Mouse (Mus musculus): Measurements from ENCODE around the gene Cacng8. TPM values are rescaled to one million over a fixed set of nuclear protein-coding genes. Genes with fewer than 3 reads are reported as not detected.
A peak's percentile ranks its signal among the peaks of the same experiment; 100 is the strongest.

Gene Cacng8
- polyA plus RNA-seq, 1 experiment from 2014 or later, result 2.3 TPM

DNA sequence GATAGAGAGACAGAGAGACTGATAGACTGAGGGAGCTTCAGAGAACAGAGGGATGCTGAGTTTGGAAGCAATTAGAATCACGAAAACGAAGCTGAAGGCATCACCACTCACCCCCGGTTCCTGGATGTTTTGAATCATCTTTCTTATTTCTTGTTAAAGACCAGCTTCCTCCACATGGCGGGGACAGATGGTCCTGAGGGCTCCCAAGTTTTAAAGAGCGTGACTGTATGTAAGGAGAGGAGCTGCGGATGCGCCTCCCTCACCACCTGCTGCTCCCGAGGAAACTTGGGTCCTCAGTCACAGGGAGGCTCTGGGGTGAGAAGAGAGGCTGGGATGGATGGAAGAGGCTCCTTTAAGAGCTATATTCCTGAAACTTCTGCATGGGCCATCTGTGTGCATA, 69.8 kb downstream of the Cacng8 start:
- Histone ChIP-seq H3K4me2 (no peak overlapping the region), H3K4me3 (ENCODE audit: low read depth, low read length) (no peak overlapping the region), H3K27ac (ENCODE audit: low read depth, low read length) (no peak overlapping the region), H3K27me3 (replicated peaks; ENCODE audit: control insufficient read depth, insufficient read depth, low read length) (no peaks in the 10 kb centered on the region), H3K9me3 (ENCODE audit: control insufficient read depth, low read length) (no peaks in the 10 kb centered on the region), H3K36me3 (ENCODE audit: control insufficient read depth, insufficient read depth, low read length) (no peaks in the 10 kb centered on the region), H3K9ac (ENCODE audit: low read depth, low read length) (no peak overlapping the region), H3K4me1 (replicated peaks; ENCODE audit: control insufficient read depth, insufficient read depth, low read length) (no peaks in the 10 kb centered on the region)
- DNase-seq (ENCODE audit: low spot score) (no peak), ATAC-seq (replicated peaks; ENCODE audit: low FRiP score) (no peak)
- 82% methylated on average over 8 of the region's 8 CpGs for WGBS

DNA sequence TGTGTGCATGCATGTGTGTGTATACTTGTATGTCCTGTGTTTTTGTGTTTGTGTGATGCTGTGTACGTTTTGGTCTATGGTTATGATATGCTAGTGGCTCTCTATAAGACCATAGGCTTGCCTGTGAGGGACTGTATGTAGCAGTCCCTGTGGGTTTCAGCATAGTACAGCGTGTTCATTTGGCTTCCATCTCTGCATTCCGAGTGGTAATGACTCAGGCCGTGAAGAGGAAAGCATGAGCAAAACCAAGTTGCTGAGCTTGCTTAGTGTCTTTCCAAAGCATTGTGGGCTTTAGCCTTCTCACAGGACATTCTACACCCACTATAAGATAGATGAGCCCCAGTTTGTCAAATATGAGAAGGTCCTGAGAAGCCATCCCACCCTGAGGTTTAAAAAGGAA, 72.8 kb downstream of the Cacng8 start:
- Histone ChIP-seq H3K27me3 (replicated peaks; ENCODE audit: control insufficient read depth, insufficient read depth, low read length) (no peaks in the 10 kb centered on the region), H3K4me2 (no peak overlapping the region), H3K9me3 (ENCODE audit: control insufficient read depth, low read length) (no peaks in the 10 kb centered on the region), H3K4me1 (replicated peaks; ENCODE audit: control insufficient read depth, insufficient read depth, low read length) (no peaks in the 10 kb centered on the region), H3K27ac (ENCODE audit: low read depth, low read length) (no peak overlapping the region), H3K36me3 (ENCODE audit: control insufficient read depth, insufficient read depth, low read length) (no peaks in the 10 kb centered on the region), H3K9ac (ENCODE audit: low read depth, low read length) (no peak overlapping the region), H3K4me3 (ENCODE audit: low read depth, low read length) (no peak overlapping the region)
- 75% methylated on average over 4 of the region's 4 CpGs for WGBS
- ATAC-seq (replicated peaks; ENCODE audit: low FRiP score), result no peak
- no peak for DNase-seq (ENCODE audit: low spot score)

Small RNA genes within 50 kb of the gene (microRNA-seq; reads per million reads assigned to microRNA genes)
- gene Gm23450 (ENCODE audit: borderline number of aligned reads), result 8.1 reads per million, percentile 20 among the genes with 10 or more reads in this experiment

Other genes starting within 250 kb of the Cacng8 start
- 0.13 TPM in 1 of 2 replicates, not detected in the other for gene AU018091, start 221.5 kb upstream of the Cacng8 start, polyA plus RNA-seq (2014; fragmentation: Nextera tagmentation; extraction: Ambion mirVana)
- 0.06 and 0.07 TPM in 2 replicates for gene Nlrp12, start 140.9 kb upstream of the Cacng8 start, polyA plus RNA-seq (2014; fragmentation: Nextera tagmentation; extraction: Ambion mirVana)
- gene Myadm, start 101.6 kb upstream of the Cacng8 start, polyA plus RNA-seq (2014; fragmentation: Nextera tagmentation; extraction: Ambion mirVana), result 31.3 and 32.7 TPM in 2 replicates
- not detected in 2 replicates for gene Prkcg, start 101.5 kb upstream of the Cacng8 start, polyA plus RNA-seq (2014; fragmentation: Nextera tagmentation; extraction: Ambion mirVana)
- gene Cacng7, start 57.7 kb upstream of the Cacng8 start, polyA plus RNA-seq (2014; fragmentation: Nextera tagmentation; extraction: Ambion mirVana), result 0.29 and 0.42 TPM in 2 replicates
- 0.19 TPM in 1 of 2 replicates, not detected in the other for gene Cacng6, start 33.5 kb downstream of the Cacng8 start, polyA plus RNA-seq (2014; fragmentation: Nextera tagmentation; extraction: Ambion mirVana)
- gene Tarm1, start 111.9 kb downstream of the Cacng8 start, polyA plus RNA-seq (2014; fragmentation: Nextera tagmentation; extraction: Ambion mirVana), result not detected in 2 replicates
- gene Oscar, start 225.5 kb downstream of the Cacng8 start, polyA plus RNA-seq (2014; fragmentation: Nextera tagmentation; extraction: Ambion mirVana), result 0.17 TPM in 1 of 2 replicates, not detected in the other
- gene Ndufa3, start 226.7 kb downstream of the Cacng8 start, polyA plus RNA-seq (2014; fragmentation: Nextera tagmentation; extraction: Ambion mirVana), result 375 and 405 TPM in 2 replicates
- 21.5 and 24.1 TPM in 2 replicates for gene Tfpt, start 239.2 kb downstream of the Cacng8 start, polyA plus RNA-seq (2014; fragmentation: Nextera tagmentation; extraction: Ambion mirVana)
- 136 and 137 TPM in 2 replicates for gene Prpf31, start 239.3 kb downstream of the Cacng8 start, polyA plus RNA-seq (2014; fragmentation: Nextera tagmentation; extraction: Ambion mirVana)

Measured in liver, embryonic 11.5 days (tissue).